Mouse (Mus musculus) liver, adult 2 months (tissue): ENCODE data around the gene Slc2a9.

Source experiments
- CTCF ChIP-seq: fragments of 200-500 bp; IDR thresholded peaks from 2 replicates; pipeline ENCODE4 v1.5.1; 2011; ENCODE audit warnings: low read depth, low read length, control low read depth
- POLR2A ChIP-seq: fragments of 200-500 bp; IDR thresholded peaks from 2 replicates; pipeline ENCODE4 v1.6.1; 2011; ENCODE audit warnings: low read length, control low read depth; ENCODE audit not compliant: insufficient read depth; ENCODE audit errors: extremely low read depth

DNA sequence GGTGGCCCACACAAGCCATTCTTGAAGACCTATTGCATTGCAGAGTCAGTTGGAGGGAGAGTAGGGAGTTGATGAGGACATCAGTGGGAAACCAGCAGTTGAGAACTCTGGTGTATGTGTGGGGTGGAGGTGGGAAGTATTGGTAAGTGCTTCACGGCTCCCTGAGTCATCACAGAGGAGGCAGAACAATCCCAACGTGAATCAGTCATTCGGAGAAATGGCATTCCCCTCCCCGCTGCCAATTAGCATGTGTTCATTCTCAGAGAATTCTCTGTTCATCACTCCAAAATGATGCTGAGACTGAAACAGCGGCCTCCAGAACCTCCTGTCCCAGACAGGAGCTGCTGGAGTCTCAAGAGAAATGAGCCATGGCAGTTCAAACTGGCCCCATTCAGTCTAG lies 138.5 kb downstream of the Slc2a9 start:
- TF ChIP-seq CTCF: no peak
- TF ChIP-seq POLR2A: no peak
